Mouse (Mus musculus): ENCODE results near the gene Mobp. TPM values are rescaled to one million over a fixed set of nuclear protein-coding genes. Genes with fewer than 3 reads are reported as not detected.

The Mobp gene
- polyA plus RNA-seq, 1 experiment from 2014 or later, result not detected

- peaks cover 35% of the 10 kb centered on the region for H3K36me3 ChIP-seq (ENCODE audit: insufficient read depth)
- H3K4me2 ChIP-seq, result no peak overlapping the region
- TF ChIP-seq CTCF (IDR thresholded peaks at IDR 0.05; ENCODE audit: low read depth), result no peak
- no peaks in the 10 kb centered on the region for H3K4me1 ChIP-seq (ENCODE audit: insufficient read depth)
- H3K9me3 ChIP-seq (ENCODE audit: low read depth, low read length), result no peaks in the 10 kb centered on the region
- H3K4me3 ChIP-seq (ENCODE audit: low read depth, low read length), result no peak overlapping the region
- ATAC-seq (ENCODE audit: insufficient read depth) (no peak), DNase-seq (no peak)
- 74% methylated on average over 13 of the region's 13 CpGs for WGBS
- no peaks in the 10 kb centered on the region for H3K27me3 ChIP-seq (ENCODE audit: insufficient read depth, low read length)
- H3K9ac ChIP-seq, result no peak overlapping the region
- no peak overlapping the region for H3K27ac ChIP-seq (ENCODE audit: low read depth)
Measured at GRCm38 (mm10) chr9:120134529-120135160, 14.9 kb upstream of the Mobp start.

- 79% methylated on average over 11 of the region's 11 CpGs for WGBS
- Histone ChIP-seq H3K4me3 (ENCODE audit: low read depth, low read length) (no peak overlapping the region), H3K9ac (no peak overlapping the region), H3K4me2 (no peak overlapping the region), H3K4me1 (ENCODE audit: insufficient read depth) (no peaks in the 10 kb centered on the region), H3K27ac (ENCODE audit: low read depth) (no peak overlapping the region), H3K36me3 (ENCODE audit: insufficient read depth) (peaks cover 26% of the 10 kb centered on the region), H3K9me3 (ENCODE audit: low read depth, low read length) (no peaks in the 10 kb centered on the region), H3K27me3 (ENCODE audit: insufficient read depth, low read length) (no peaks in the 10 kb centered on the region)
- ATAC-seq (ENCODE audit: insufficient read depth) (no peak), DNase-seq (no peak)
- TF ChIP-seq CTCF (IDR thresholded peaks at IDR 0.05; ENCODE audit: low read depth), result no peak
Measured at GRCm38 (mm10) chr9:120135454-120135853, 14.1 kb upstream of the Mobp start.

- Histone ChIP-seq H3K27me3 (ENCODE audit: insufficient read depth, low read length) (no peaks in the 10 kb centered on the region), H3K4me3 (ENCODE audit: low read depth, low read length) (no peak overlapping the region), H3K4me2 (no peak overlapping the region), H3K27ac (ENCODE audit: low read depth) (no peak overlapping the region), H3K36me3 (ENCODE audit: insufficient read depth) (no peaks in the 10 kb centered on the region), H3K9ac (no peak overlapping the region), H3K4me1 (ENCODE audit: insufficient read depth) (no peaks in the 10 kb centered on the region), H3K9me3 (ENCODE audit: low read depth, low read length) (no peaks in the 10 kb centered on the region)
- peak; percentile 91 for DNase-seq
- ATAC-seq (ENCODE audit: insufficient read depth), result peak; percentile 59; the same call in 1 of the 2 replicates
- peak; percentile 95 for TF ChIP-seq CTCF (IDR thresholded peaks at IDR 0.05; ENCODE audit: low read depth)
- WGBS, result 9% methylated on average over 4 of the region's 4 CpGs
Measured at GRCm38 (mm10) chr9:120140652-120141051, 8.9 kb upstream of the Mobp start.

GRCm38 (mm10) chr9:120144474-120144873 is 5.0 kb upstream of the Mobp start:
- WGBS, result 84% methylated on average over 13 of the region's 13 CpGs
- ATAC-seq (ENCODE audit: insufficient read depth) (no peak), DNase-seq (no peak)
- Histone ChIP-seq H3K36me3 (ENCODE audit: insufficient read depth) (no peaks in the 10 kb centered on the region), H3K27ac (ENCODE audit: low read depth) (no peak overlapping the region), H3K4me3 (ENCODE audit: low read depth, low read length) (no peak overlapping the region), H3K9ac (no peak overlapping the region), H3K4me1 (ENCODE audit: insufficient read depth) (no peaks in the 10 kb centered on the region), H3K27me3 (ENCODE audit: insufficient read depth, low read length) (no peaks in the 10 kb centered on the region), H3K4me2 (no peak overlapping the region), H3K9me3 (ENCODE audit: low read depth, low read length) (no peaks in the 10 kb centered on the region)
- TF ChIP-seq CTCF (IDR thresholded peaks at IDR 0.05; ENCODE audit: low read depth), result no peak

GRCm38 (mm10) chr9:120151152-120151551 is 1.6 kb downstream of the Mobp start:
- Histone ChIP-seq H3K9ac (no peak overlapping the region), H3K27me3 (ENCODE audit: insufficient read depth, low read length) (no peaks in the 10 kb centered on the region), H3K4me2 (no peak overlapping the region), H3K4me3 (ENCODE audit: low read depth, low read length) (no peak overlapping the region), H3K4me1 (ENCODE audit: insufficient read depth) (no peaks in the 10 kb centered on the region), H3K9me3 (ENCODE audit: low read depth, low read length) (no peaks in the 10 kb centered on the region), H3K36me3 (ENCODE audit: insufficient read depth) (no peaks in the 10 kb centered on the region), H3K27ac (ENCODE audit: low read depth) (no peak overlapping the region)
- 63% methylated on average over 5 of the region's 5 CpGs for WGBS
- DNase-seq (no peak), ATAC-seq (ENCODE audit: insufficient read depth) (no peak)
- no peak for TF ChIP-seq CTCF (IDR thresholded peaks at IDR 0.05; ENCODE audit: low read depth)

GRCm38 (mm10) chr9:120151906-120152399 is 2.4 kb downstream of the Mobp start:
- DNase-seq, result no peak
- Histone ChIP-seq H3K4me2 (no peak overlapping the region), H3K27ac (ENCODE audit: low read depth) (no peak overlapping the region), H3K4me1 (ENCODE audit: insufficient read depth) (no peaks in the 10 kb centered on the region), H3K9ac (no peak overlapping the region), H3K36me3 (ENCODE audit: insufficient read depth) (no peaks in the 10 kb centered on the region), H3K27me3 (ENCODE audit: insufficient read depth, low read length) (no peaks in the 10 kb centered on the region), H3K9me3 (ENCODE audit: low read depth, low read length) (no peaks in the 10 kb centered on the region), H3K4me3 (ENCODE audit: low read depth, low read length) (no peak overlapping the region)
- 71% methylated on average over 12 of the region's 12 CpGs for WGBS
- ATAC-seq (ENCODE audit: insufficient read depth), result no peak
- no peak for TF ChIP-seq CTCF (IDR thresholded peaks at IDR 0.05; ENCODE audit: low read depth)

GRCm38 (mm10) chr9:120158047-120158446 is 8.5 kb downstream of the Mobp start:
- no peak for ATAC-seq (ENCODE audit: insufficient read depth)
- no peaks in the 10 kb centered on the region for H3K9me3 ChIP-seq (ENCODE audit: low read depth, low read length)
- no peaks in the 10 kb centered on the region for H3K27me3 ChIP-seq (ENCODE audit: insufficient read depth, low read length)
- no peak overlapping the region for H3K27ac ChIP-seq (ENCODE audit: low read depth)
- 33% methylated on average over 4 of the region's 4 CpGs for WGBS
- no peaks in the 10 kb centered on the region for H3K36me3 ChIP-seq (ENCODE audit: insufficient read depth)
- DNase-seq, result no peak
- no peak overlapping the region for H3K9ac ChIP-seq
- no peaks in the 10 kb centered on the region for H3K4me1 ChIP-seq (ENCODE audit: insufficient read depth)
- no peak overlapping the region for H3K4me3 ChIP-seq (ENCODE audit: low read depth, low read length)
- no peak overlapping the region for H3K4me2 ChIP-seq
- TF ChIP-seq CTCF (IDR thresholded peaks at IDR 0.05; ENCODE audit: low read depth), result no peak

All from lung, embryonic 14.5 days (tissue).